50 mouse cellular contexts compared by ENCODE assay signal in genomic region chr10:78765570-78765969, GRCm38 (mm10). TPM values are rescaled to one million over a fixed set of nuclear protein-coding genes. Genes with fewer than 3 reads are reported as not detected.
"Had no signal": no experiment of that assay in that cellular context is flagged by ENCODE, and none has a peak within 500 bp of the region (broad histone marks: within the 10 kb centered on the region; RNA-seq: fewer than 3 reads in every experiment).

No protein-coding gene starts in this region.

- H3K4me1 ChIP-seq: heart, embryonic 10.5 days; heart, embryonic 12.5 days; heart, embryonic 13.5 days; heart, embryonic 15.5 days; hindbrain, embryonic 10.5 days; hindbrain, embryonic 12.5 days; hindbrain, embryonic 13.5 days; hindbrain, embryonic 15.5 days; intestine, embryonic 15.5 days; kidney, embryonic 15.5 days had no signal

- ATAC-seq: hindbrain, embryonic 16.5 days; hindbrain, postnatal 0 days; inflammation-experienced regulatory T-cells, adult 6 months; intestine, embryonic 15.5 days; intestine, embryonic 16.5 days; intestine, postnatal 0 days had no signal

- H3K9me3 ChIP-seq: heart, embryonic 10.5 days; heart, embryonic 15.5 days; intestine, embryonic 15.5 days; kidney, embryonic 15.5 days had no signal

- H3K9ac ChIP-seq: heart, embryonic 12.5 days; heart, embryonic 13.5 days; heart, embryonic 15.5 days; hindbrain, embryonic 12.5 days; hindbrain, embryonic 13.5 days; hindbrain, embryonic 14.5 days; hindbrain, embryonic 15.5 days; intestine, embryonic 15.5 days; kidney, embryonic 15.5 days had no signal

- H3K27ac ChIP-seq: heart, embryonic 10.5 days; heart, embryonic 13.5 days; heart, embryonic 15.5 days; hindbrain, embryonic 10.5 days; hindbrain, embryonic 12.5 days; hindbrain, embryonic 13.5 days; hindbrain, embryonic 14.5 days; hindbrain, embryonic 15.5 days; hindbrain, postnatal 0 days; intestine, embryonic 15.5 days; kidney, embryonic 15.5 days; kidney, postnatal 0 days; layer of hippocampus, adult 2 months had no signal

- DNase-seq: heart, postnatal 10 days; heart, postnatal 14 days; heart, postnatal 36 days; heart, postnatal 4 days; kidney, adult 11 months; kidney, adult 18-20 months; kidney, adult 2 months; kidney, adult 8-10 months; kidney, adult 9 months; kidney, postnatal 10 days; kidney, postnatal 14 days; kidney, postnatal 25 days; kidney, postnatal 36 days; kidney, postnatal 4 days; layer of hippocampus, adult 9-11 months; layer of hippocampus, postnatal 36 days had no signal

- H3K27me3 ChIP-seq: heart, embryonic 12.5 days; heart, embryonic 13.5 days; heart, embryonic 15.5 days; hindbrain, embryonic 12.5 days; hindbrain, embryonic 13.5 days; hindbrain, embryonic 15.5 days; intestine, embryonic 15.5 days; kidney, embryonic 15.5 days had no signal

- H3K4me3 ChIP-seq: heart, embryonic 10.5 days; heart, embryonic 12.5 days; heart, embryonic 13.5 days; heart, embryonic 15.5 days; hindbrain, embryonic 10.5 days; hindbrain, embryonic 12.5 days; hindbrain, embryonic 13.5 days; hindbrain, embryonic 15.5 days; intestine, embryonic 15.5 days; kidney, embryonic 15.5 days; layer of hippocampus, adult 2 months had no signal

- H3K36me3 ChIP-seq: heart, embryonic 10.5 days; heart, embryonic 12.5 days; heart, embryonic 13.5 days; heart, embryonic 15.5 days; hindbrain, embryonic 10.5 days; hindbrain, embryonic 12.5 days; hindbrain, embryonic 13.5 days; hindbrain, embryonic 15.5 days; intestine, embryonic 15.5 days; kidney, embryonic 15.5 days had no signal

- H3K4me2 ChIP-seq: heart, embryonic 11.5 days; heart, embryonic 12.5 days; heart, embryonic 13.5 days; heart, embryonic 15.5 days; hindbrain, embryonic 12.5 days; hindbrain, embryonic 13.5 days; hindbrain, embryonic 14.5 days; hindbrain, embryonic 15.5 days; intestine, embryonic 15.5 days; kidney, embryonic 15.5 days had no signal

RNA-seq across cellular contexts. Expression of gene Ccdc105, which starts 12.7 kb away (rescaled TPM):
- total RNA-seq: heart, adult 8-10 months; heart, postnatal 10 days; heart, postnatal 14 days; heart, postnatal 36 days; heart, postnatal 4 days; hematopoietic stem cell, adult 5-6 weeks; hindbrain, postnatal 0 days; layer of hippocampus, postnatal 10 days had no signal
- polyA plus RNA-seq: heart, embryonic 10.5 days; heart, embryonic 12.5 days; heart, embryonic 13.5 days; heart, embryonic 14.5 days; heart, embryonic 15.5 days; heart, embryonic 16.5 days; heart, postnatal 0 days; hindbrain, embryonic 11.5 days; inflammation-experienced regulatory T-cells, adult 6 months; intestine, embryonic 14.5 days; intestine, embryonic 16.5 days; intestine, postnatal 0 days; kidney, adult 2 months; kidney, embryonic 14.5 days; kidney, embryonic 15.5 days; kidney, embryonic 16.5 days; kidney, postnatal 0 days; large intestine, adult 2 months had no signal

RNA-seq across cellular contexts. Expression of gene Slc1a6, which starts 14.7 kb away (rescaled TPM):
- total RNA-seq: heart, adult 8-10 months; hematopoietic stem cell, adult 5-6 weeks had no signal
- polyA plus RNA-seq: inflammation-experienced regulatory T-cells, adult 6 months had no signal

RNA-seq across cellular contexts. Expression of gene Casp14, which starts 47.5 kb away (rescaled TPM):
- total RNA-seq: heart, adult 8-10 months; heart, postnatal 10 days; heart, postnatal 14 days; heart, postnatal 36 days; heart, postnatal 4 days; hematopoietic stem cell, adult 5-6 weeks; hindbrain, postnatal 0 days; layer of hippocampus, adult 18-20 months; layer of hippocampus, adult 2 months; layer of hippocampus, adult 8-10 months; layer of hippocampus, postnatal 10 days; layer of hippocampus, postnatal 14 days; layer of hippocampus, postnatal 25 days; layer of hippocampus, postnatal 36 days had no signal
- polyA plus RNA-seq: heart, embryonic 10.5 days; heart, embryonic 11.5 days; heart, embryonic 12.5 days; heart, embryonic 13.5 days; heart, embryonic 14.5 days; heart, embryonic 15.5 days; heart, embryonic 16.5 days; heart, postnatal 0 days; hindbrain, embryonic 11.5 days; hindbrain, embryonic 12.5 days; hindbrain, embryonic 13.5 days; hindbrain, embryonic 14.5 days; hindbrain, embryonic 15.5 days; hindbrain, embryonic 16.5 days; hindbrain, postnatal 0 days; inflammation-experienced regulatory T-cells, adult 6 months; kidney, adult 2 months; kidney, embryonic 14.5 days; kidney, embryonic 15.5 days; kidney, embryonic 16.5 days; kidney, postnatal 0 days had no signal
